Mouse (Mus musculus) urinary bladder, postnatal 0 days (tissue): Measurements from ENCODE around the gene Prdx4. TPM values are rescaled to one million over a fixed set of nuclear protein-coding genes. Genes with fewer than 3 reads are reported as not detected.

Experiments used
- polyA plus RNA-seq: library from polyadenylated mRNA; unstranded; fragments of >200 nt; fragmentation: Nextera tagmentation; extraction: Ambion mirVana; gene quantifications from 2 replicates; pipeline ENCODE4 v1.2.1, GENCODE M21; 2015

The Prdx4 gene
- polyA plus RNA-seq: 239 and 257 TPM in 2 replicates

GRCm38 (mm10) chrX:155340654-155341053, at the start of gene Prdx4:
TSS of gene Prdx4 (minus strand) at chrX:155340754.

Other genes with a start within 250 kb of the Prdx4 start
- gene Magea2, start 247.1 kb downstream of the Prdx4 start, polyA plus RNA-seq: not detected in 2 replicates
- gene Cldn34b2, start 212.3 kb downstream of the Prdx4 start, polyA plus RNA-seq: not detected in 2 replicates
- gene Sat1, start 124.3 kb downstream of the Prdx4 start, polyA plus RNA-seq: 355 and 384 TPM in 2 replicates
- 72.4 and 82.7 TPM in 2 replicates for gene Acot9, start 78.3 kb downstream of the Prdx4 start, polyA plus RNA-seq